In genomic region chr11:69850754-69851153, GRCm38 (mm10) we compare ENCODE assay signal across 25 mouse cellular contexts. TPM values are rescaled to one million over a fixed set of nuclear protein-coding genes. Genes with fewer than 3 reads are reported as not detected.
DNase-seq lines count a peak whose midpoint lies in the region; ATAC-seq and TF ChIP-seq lines count a peak whose summit lies in the region.
"Had no signal": no experiment of that assay in that cellular context is flagged by ENCODE, and none has a peak within 500 bp of the region (broad histone marks: within the 10 kb centered on the region; RNA-seq: fewer than 3 reads in every experiment).

No protein-coding gene starts in this region.

- no peak for DNase-seq in liver, embryonic 11.5 days (ENCODE audit: low spot score)
- DNase-seq in liver: no peak
- peak; percentile 25 for DNase-seq in liver, postnatal 0 days
- peak; percentile 54 for DNase-seq in thymus, postnatal 25 days
- DNase-seq in embryo, embryonic 11 days: no peak
- DNase-seq in kidney, adult 9 months: no peak
- no peak for DNase-seq in cerebellum, adult 11 months
- DNase-seq: cerebellum, adult 2 months; cerebellum, postnatal 25 days; forebrain, postnatal 0 days; gastrocnemius, postnatal 25 days; heart, adult 18-20 months; heart, postnatal 14 days; kidney, postnatal 36 days; right cerebral cortex, postnatal 14 days had no signal

- no peaks in the 10 kb centered on the region for H3K27me3 ChIP-seq in liver, embryonic 11.5 days (replicated peaks; ENCODE audit: control insufficient read depth, insufficient read depth, low read length)
- peaks cover 2% of the 10 kb centered on the region; the same call in 1 of the 2 replicates for H3K27me3 ChIP-seq in embryonic facial prominence, embryonic 13.5 days
- H3K27me3 ChIP-seq in liver, postnatal 0 days (ENCODE audit: insufficient read depth, low read length): no peaks in the 10 kb centered on the region
- H3K27me3 ChIP-seq: kidney, embryonic 15.5 days; Patski had no signal

- H3K9ac ChIP-seq in liver, embryonic 11.5 days (ENCODE audit: low read depth, low read length): no peak overlapping the region
- H3K9ac ChIP-seq in embryonic facial prominence, embryonic 13.5 days: no peak overlapping the region
- H3K9ac ChIP-seq in liver, postnatal 0 days (replicated peaks): no peak overlapping the region
- H3K9ac ChIP-seq: forebrain, postnatal 0 days; heart, embryonic 13.5 days; kidney, embryonic 15.5 days; limb, embryonic 15.5 days; midbrain, embryonic 12.5 days had no signal

- peak overlapping the region; percentile 21; the same call in 1 of the 2 replicates for H3K27ac ChIP-seq in liver, embryonic 11.5 days (ENCODE audit: low read depth, low read length)
- peak overlapping the region; percentile 33; the same call in 1 of the 2 replicates for H3K27ac ChIP-seq in embryonic facial prominence, embryonic 13.5 days
- peak overlapping the region; percentile 76 for H3K27ac ChIP-seq in liver, postnatal 0 days (ENCODE audit: low read depth)
- H3K27ac ChIP-seq: heart, embryonic 13.5 days; hindbrain, postnatal 0 days; kidney, embryonic 15.5 days; limb, embryonic 15.5 days; midbrain, embryonic 12.5 days had no signal

- TF ChIP-seq CTCF in liver, postnatal 0 days (IDR thresholded peaks at IDR 0.05; ENCODE audit: low read depth): no peak

- no peak overlapping the region for H3K4me3 ChIP-seq in liver, embryonic 11.5 days (ENCODE audit: low read depth, low read length)
- no peak overlapping the region for H3K4me3 ChIP-seq in embryonic facial prominence, embryonic 13.5 days
- H3K4me3 ChIP-seq in liver, postnatal 0 days (ENCODE audit: low read depth, low read length): no peak overlapping the region
- H3K4me3 ChIP-seq: heart, embryonic 13.5 days; kidney, embryonic 15.5 days; limb, embryonic 15.5 days; midbrain, embryonic 12.5 days had no signal

- peaks cover 24% of the 10 kb centered on the region for H3K36me3 ChIP-seq in liver, embryonic 11.5 days (ENCODE audit: control insufficient read depth, insufficient read depth, low read length)
- peaks cover 55% of the 10 kb centered on the region for H3K36me3 ChIP-seq in embryonic facial prominence, embryonic 13.5 days
- H3K36me3 ChIP-seq in liver, postnatal 0 days (replicated peaks; ENCODE audit: insufficient read depth, low read length): peaks cover 37% of the 10 kb centered on the region

- 72% methylated on average over 8 of the region's 8 CpGs for WGBS in liver, embryonic 11.5 days
- WGBS in embryonic facial prominence, embryonic 13.5 days: 63% methylated on average over 8 of the region's 8 CpGs
- WGBS in liver, postnatal 0 days (ENCODE audit: insufficient replicate concordance): 40% methylated on average over 8 of the region's 8 CpGs

- no peaks in the 10 kb centered on the region for H3K9me3 ChIP-seq in liver, embryonic 11.5 days (ENCODE audit: control insufficient read depth, low read length)
- H3K9me3 ChIP-seq in embryonic facial prominence, embryonic 13.5 days: no peaks in the 10 kb centered on the region
- no peaks in the 10 kb centered on the region for H3K9me3 ChIP-seq in liver, postnatal 0 days (ENCODE audit: low read length)
- H3K9me3 ChIP-seq: heart, embryonic 13.5 days; kidney, embryonic 15.5 days; limb, embryonic 15.5 days; midbrain, embryonic 12.5 days had no signal

- H3K4me1 ChIP-seq in liver, embryonic 11.5 days (replicated peaks; ENCODE audit: control insufficient read depth, insufficient read depth, low read length): peaks cover 60% of the 10 kb centered on the region
- H3K4me1 ChIP-seq in embryonic facial prominence, embryonic 13.5 days: peaks cover 40% of the 10 kb centered on the region
- H3K4me1 ChIP-seq in liver, postnatal 0 days (ENCODE audit: insufficient read depth): peaks cover 76% of the 10 kb centered on the region

- no peak overlapping the region; the same call in 1 of the 2 replicates for H3K4me2 ChIP-seq in liver, embryonic 11.5 days
- H3K4me2 ChIP-seq in embryonic facial prominence, embryonic 13.5 days: no peak overlapping the region
- H3K4me2 ChIP-seq in liver, postnatal 0 days (ENCODE audit: low read depth, low read length): peak overlapping the region; percentile 29; the same call in 1 of the 2 replicates
- H3K4me2 ChIP-seq: heart, embryonic 13.5 days; kidney, embryonic 15.5 days; limb, embryonic 15.5 days; midbrain, embryonic 12.5 days had no signal

- no peak for TF ChIP-seq EP300 in liver, postnatal 0 days (IDR thresholded peaks at IDR 0.05; ENCODE audit: low read depth)

- no peak for ATAC-seq in liver, embryonic 11.5 days (replicated peaks; ENCODE audit: low FRiP score)
- ATAC-seq in embryonic facial prominence, embryonic 13.5 days (ENCODE audit: insufficient number of reproducible peaks, insufficient read depth, low FRiP score, low TSS enrichment, low read depth): no peak
- ATAC-seq in liver, postnatal 0 days: no peak
- ATAC-seq: forebrain, postnatal 0 days; hindbrain, postnatal 0 days; intestine, embryonic 16.5 days; lung, postnatal 0 days; Patski had no signal

RNA-seq across cellular contexts. Expression of gene Plscr3, which starts 4.6 kb away (rescaled TPM):
- polyA plus RNA-seq in liver, embryonic 11.5 days (2014; fragmentation: Nextera tagmentation; extraction: Ambion mirVana): 63.5 and 70.1 TPM in 2 replicates
- polyA plus RNA-seq in embryonic facial prominence, embryonic 13.5 days (2015; fragmentation: Nextera tagmentation; extraction: Ambion mirVana): 145 and 154 TPM in 2 replicates
- 20.8 and 23.1 TPM in 2 replicates for polyA plus RNA-seq in liver, postnatal 0 days (2015; fragmentation: Nextera tagmentation; extraction: Ambion mirVana)

RNA-seq across cellular contexts. Expression of gene Tnk1, which starts 7.8 kb away (rescaled TPM):
- polyA plus RNA-seq in liver, embryonic 11.5 days (2014; fragmentation: Nextera tagmentation; extraction: Ambion mirVana): 0.57 and 0.62 TPM in 2 replicates
- 4.9 and 5.3 TPM in 2 replicates for polyA plus RNA-seq in embryonic facial prominence, embryonic 13.5 days (2015; fragmentation: Nextera tagmentation; extraction: Ambion mirVana)
- polyA plus RNA-seq in liver, postnatal 0 days (2015; fragmentation: Nextera tagmentation; extraction: Ambion mirVana): 0.28 and 0.69 TPM in 2 replicates
- polyA plus RNA-seq: hindbrain, postnatal 0 days; Patski had no signal

RNA-seq across cellular contexts. Expression of gene Tmem256, which starts 12.4 kb away (rescaled TPM):
- 336 and 370 TPM in 2 replicates for polyA plus RNA-seq in liver, embryonic 11.5 days (2014; fragmentation: Nextera tagmentation; extraction: Ambion mirVana)
- 358 and 423 TPM in 2 replicates for polyA plus RNA-seq in embryonic facial prominence, embryonic 13.5 days (2015; fragmentation: Nextera tagmentation; extraction: Ambion mirVana)
- polyA plus RNA-seq in liver, postnatal 0 days (2015; fragmentation: Nextera tagmentation; extraction: Ambion mirVana): 412 and 418 TPM in 2 replicates

RNA-seq across cellular contexts. Expression of gene Nlgn2, which starts 13.2 kb away (rescaled TPM):
- polyA plus RNA-seq in liver, embryonic 11.5 days (2014; fragmentation: Nextera tagmentation; extraction: Ambion mirVana): 2.8 and 3.4 TPM in 2 replicates
- 14.1 and 15.2 TPM in 2 replicates for polyA plus RNA-seq in embryonic facial prominence, embryonic 13.5 days (2015; fragmentation: Nextera tagmentation; extraction: Ambion mirVana)
- 0.60 and 0.75 TPM in 2 replicates for polyA plus RNA-seq in liver, postnatal 0 days (2015; fragmentation: Nextera tagmentation; extraction: Ambion mirVana)

RNA-seq across cellular contexts. Expression of gene Tmem95, which starts 27.1 kb away (rescaled TPM):
- not detected in 2 replicates for polyA plus RNA-seq in liver, embryonic 11.5 days (2014; fragmentation: Nextera tagmentation; extraction: Ambion mirVana)
- not detected in 2 replicates for polyA plus RNA-seq in embryonic facial prominence, embryonic 13.5 days (2015; fragmentation: Nextera tagmentation; extraction: Ambion mirVana)
- not detected in 2 replicates for polyA plus RNA-seq in liver, postnatal 0 days (2015; fragmentation: Nextera tagmentation; extraction: Ambion mirVana)
- polyA plus RNA-seq: cerebellum, adult 2 months; forebrain, postnatal 0 days; heart, embryonic 13.5 days; hindbrain, embryonic 11.5 days; hindbrain, postnatal 0 days; intestine, embryonic 16.5 days; lung, postnatal 0 days; midbrain, embryonic 12.5 days had no signal

Comparison
In these comparisons a context has a peak if more than half of its experiments do, and no peak if none do; other contexts are left out.
1. DNase-seq: peak in liver, postnatal 0 days (single experiment) and thymus, postnatal 25 days (single experiment); none in liver, embryonic 11.5 days (single experiment), liver (single experiment), embryo, embryonic 11 days (single experiment), kidney, adult 9 months (single experiment) and cerebellum, adult 11 months (single experiment).
2. H3K27ac ChIP-seq: peak in every context shown above with its lines; median percentile 76 in liver, postnatal 0 days; 33 in embryonic facial prominence, embryonic 13.5 days; 21 in liver, embryonic 11.5 days.